Mouse (Mus musculus): ENCODE data around the gene Polg2.
A peak's percentile ranks its signal among the peaks of the same experiment; 100 is the strongest.
"Not testable (repeated sequence)": the region's sequence is repeated elsewhere in the genome, so short reads cannot be mapped to it uniquely, and the experiment has no call there.

The Polg2 gene

DNA sequence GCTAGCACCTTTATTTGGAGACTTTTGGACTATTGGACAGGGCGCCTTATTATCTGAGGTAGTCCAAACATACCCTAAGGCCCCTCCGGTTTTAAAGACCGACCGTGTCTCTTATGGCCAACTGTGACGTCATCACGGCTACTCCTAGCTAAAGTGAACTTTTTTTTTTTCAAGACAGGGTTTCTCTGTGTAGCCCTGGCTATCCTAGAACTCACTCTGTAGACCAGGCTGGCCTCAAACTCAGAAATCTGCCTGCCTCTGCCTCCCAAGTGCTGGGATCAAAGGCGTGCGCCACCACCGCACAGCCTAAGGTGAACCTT lies 54.5 kb downstream of the Polg2 start:
- not testable (repeated sequence) for DNase-seq (ENCODE audit: low read depth)

- DNase-seq (ENCODE audit: low read depth) = no peak
These were observed 55.0 kb downstream of the Polg2 start for GRCm38 (mm10) chr11:106724176-106724915.

- no peak for DNase-seq (ENCODE audit: low read depth)
These were observed 55.7 kb downstream of the Polg2 start for GRCm38 (mm10) chr11:106723611-106724125.

DNA sequence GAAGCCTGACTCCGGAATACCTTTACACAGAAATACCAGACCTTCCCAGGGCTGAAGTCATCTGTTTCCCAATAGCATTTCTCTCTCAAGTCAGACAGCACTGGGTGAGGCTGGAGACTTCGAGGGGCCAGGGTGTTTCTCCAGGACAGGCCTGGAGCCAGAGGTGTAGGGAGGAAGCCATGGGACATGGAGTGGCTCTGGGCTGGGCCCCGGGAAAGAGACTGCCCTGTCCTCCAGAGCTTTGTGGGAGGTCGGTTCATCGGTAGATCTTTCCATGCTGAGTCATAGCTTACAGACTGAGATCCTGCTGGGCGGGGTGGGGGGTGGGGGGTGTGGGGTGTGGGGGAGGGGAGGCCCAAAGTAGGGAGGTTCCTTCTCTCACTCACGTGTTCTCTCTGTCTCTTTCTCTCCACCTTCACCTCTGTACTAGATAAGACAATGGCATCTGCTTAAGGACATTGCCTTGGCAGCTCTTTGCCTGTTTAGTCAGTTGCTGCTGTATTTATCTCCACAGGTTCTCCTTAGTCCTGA lies 56.4 kb downstream of the Polg2 start:
- DNase-seq (ENCODE audit: low read depth) = peak; percentile 20

- DNase-seq (ENCODE audit: low read depth) = no peak
These were observed 59.0 kb downstream of the Polg2 start for GRCm38 (mm10) chr11:106720379-106720778.
